Mouse (Mus musculus): ENCODE measurements around the gene Tmem270. TPM values are rescaled to one million over a fixed set of nuclear protein-coding genes. Genes with fewer than 3 reads are reported as not detected.

Gene Tmem270
- total RNA-seq (2023) = not detected

GRCm38 (mm10) chr5:134906633-134907032, at the start of gene Tmem270:
TSS of gene Tmem270 (minus strand) at chr5:134906733.

GRCm38 (mm10) chr5:134946857-134947255, 40.3 kb upstream of the Tmem270 start, which contains the start of gene Cldn4:
TSS of gene Cldn4 (minus strand) at chr5:134946934.

GRCm38 (mm10) chr5:134932179-134932902, 25.8 kb upstream of the Tmem270 start, which contains the start of gene Mettl27:
TSS of gene Mettl27 (plus strand) at chr5:134932368.

GRCm38 (mm10) chr5:134915311-134915710, 8.8 kb upstream of the Tmem270 start, which contains the start of gene Cldn13:
TSS of gene Cldn13 (minus strand) at chr5:134915526.

Other genes starting within 250 kb of the Tmem270 start
- 10 to 100 TPM; 16.1 to 22.2 TPM for gene Limk1, start 218.1 kb downstream of the Tmem270 start, total RNA-seq (2023)
- gene Eln, start 159.4 kb downstream of the Tmem270 start, total RNA-seq (2023) = not detected
- not detected for gene Cldn13, start 8.8 kb upstream of the Tmem270 start, total RNA-seq (2023)
- 1 to 10 TPM; 1.4 to 2.5 TPM for gene Mettl27, start 25.6 kb upstream of the Tmem270 start, total RNA-seq (2023)
- not detected for gene Cldn4, start 40.2 kb upstream of the Tmem270 start, total RNA-seq (2023)
- gene Cldn3, start 79.5 kb upstream of the Tmem270 start, total RNA-seq (2023) = not detected
- 10 to 100 TPM; 35.0 to 41.7 TPM for gene Abhd11, start 102.4 kb upstream of the Tmem270 start, total RNA-seq (2023)
- gene Stx1a, start 116.7 kb upstream of the Tmem270 start, total RNA-seq (2023) = 1 to 10 TPM; 2.7 to 4.2 TPM
- gene Dnajc30, start 157.5 kb upstream of the Tmem270 start, total RNA-seq (2023) = 10 to 100 TPM; 20.1 to 21.2 TPM
- 100 to 1,000 TPM; 105 to 132 TPM for gene Bud23, start 158.2 kb upstream of the Tmem270 start, total RNA-seq (2023)
- gene Vps37d, start 171.5 kb upstream of the Tmem270 start, total RNA-seq (2023) = under 1 TPM in 1 of 2 experiments, not detected in 1; 0.44 TPM
- gene Mlxipl, start 183.2 kb upstream of the Tmem270 start, total RNA-seq (2023) = not detected
- 10 to 100 TPM; 14.6 to 21.7 TPM for gene Tbl2, start 242.9 kb upstream of the Tmem270 start, total RNA-seq (2023)